Mouse (Mus musculus) spleen, postnatal 10 days (tissue): ENCODE measurements around the gene Odf3.

Experiments
- DNase-seq, 2 experiments: peaks; one replicate each; pipeline ENCODE4 v3.0.0; 2021 to 2022; ENCODE audit warnings: low spot score in 2 of 2

Gene Odf3

GRCm38 (mm10) chr7:140847755-140848580 lies at the start of gene Odf3:
Gene Odf3 (plus strand): TSS chr7:140847805.
- DNase-seq, result no peak

- no peak for DNase-seq
These were observed 49.4 kb upstream of the Odf3 start for GRCm38 (mm10) chr7:140798212-140798611.

GRCm38 (mm10) chr7:140802629-140803028 lies 45.0 kb upstream of the Odf3 start:
- DNase-seq, result no peak

- peak in 1 of 2 experiments; percentile 47 for DNase-seq
These were observed 41.9 kb upstream of the Odf3 start for GRCm38 (mm10) chr7:140805704-140806103.

GRCm38 (mm10) chr7:140810496-140810895 lies 37.1 kb upstream of the Odf3 start:
- DNase-seq, result no peak

GRCm38 (mm10) chr7:140811714-140812113 lies 35.9 kb upstream of the Odf3 start:
- no peak for DNase-seq

- no peak for DNase-seq
These were observed 34.8 kb upstream of the Odf3 start for GRCm38 (mm10) chr7:140812850-140813249.

- DNase-seq, result no peak
These were observed 27.4 kb upstream of the Odf3 start for GRCm38 (mm10) chr7:140820173-140820572.

- no peak for DNase-seq
These were observed 26.3 kb upstream of the Odf3 start for GRCm38 (mm10) chr7:140821305-140821652.

- DNase-seq, result peak in 1 of 2 experiments; percentile 27
These were observed 25.8 kb upstream of the Odf3 start, which contains the start of gene Zfp941 for GRCm38 (mm10) chr7:140821653-140822329. Gene Zfp941 (minus strand): TSS chr7:140822178.

- no peak for DNase-seq
These were observed 24.9 kb upstream of the Odf3 start for GRCm38 (mm10) chr7:140822731-140823130.

- DNase-seq, result no peak
These were observed 19.3 kb upstream of the Odf3 start for GRCm38 (mm10) chr7:140828171-140828881.

GRCm38 (mm10) chr7:140831447-140831846 lies 16.2 kb upstream of the Odf3 start:
- no peak for DNase-seq

GRCm38 (mm10) chr7:140833341-140833740 lies 14.3 kb upstream of the Odf3 start:
- DNase-seq, result no peak

- DNase-seq, result no peak
These were observed 12.4 kb upstream of the Odf3 start, which contains the start of gene Urah for GRCm38 (mm10) chr7:140834968-140835757. Gene Urah (plus strand): TSS chr7:140835018.

- no peak for DNase-seq
These were observed 11.9 kb upstream of the Odf3 start for GRCm38 (mm10) chr7:140835758-140836087.

GRCm38 (mm10) chr7:140836243-140837115 lies 11.1 kb upstream of the Odf3 start:
- DNase-seq, result no peak

GRCm38 (mm10) chr7:140839556-140839955 lies 8.0 kb upstream of the Odf3 start:
- DNase-seq, result no peak

GRCm38 (mm10) chr7:140840750-140841735 lies 6.6 kb upstream of the Odf3 start:
- no peak for DNase-seq
